Mouse (Mus musculus): Measurements from ENCODE around the gene Tmco3. TPM values are rescaled to one million over a fixed set of nuclear protein-coding genes. Genes with fewer than 3 reads are reported as not detected.

Tmco3 gene
- total RNA-seq (2023; ENCODE audit: inconsistent age) = 12.6 to 16.3 TPM (median 14.7 TPM) in 4 replicates

GRCm38 (mm10) chr8:13287692-13288623 is at the start of gene Tmco3, which contains the start of gene Dcun1d2:
Gene Tmco3 (plus strand): TSS chr8:13288190.
Gene Dcun1d2 (minus strand): TSS chr8:13288131.

GRCm38 (mm10) chr8:13254019-13254418 is 34.0 kb upstream of the Tmco3 start, which contains the start of gene Adprhl1:
Gene Adprhl1 (minus strand): TSS chr8:13254162.

GRCm38 (mm10) chr8:13338255-13338860 is 50.4 kb downstream of the Tmco3 start, which contains the start of gene Tfdp1:
Gene Tfdp1 (plus strand): TSS chr8:13338751.

Other genes starting within 250 kb of the Tmco3 start
- gene Proz, start 227.3 kb upstream of the Tmco3 start, total RNA-seq (2023; ENCODE audit: inconsistent age) = not detected in 4 replicates
- gene Pcid2, start 182.7 kb upstream of the Tmco3 start, total RNA-seq (2023; ENCODE audit: inconsistent age) = 31.2 to 39.0 TPM (median 38.1 TPM) in 4 replicates
- 40.1 to 50.0 TPM (median 46.4 TPM) in 4 replicates for gene Cul4a, start 182.6 kb upstream of the Tmco3 start, total RNA-seq (2023; ENCODE audit: inconsistent age)
- gene Lamp1, start 129.0 kb upstream of the Tmco3 start, total RNA-seq (2023; ENCODE audit: inconsistent age) = 138 to 148 TPM (median 140 TPM) in 4 replicates
- gene Grtp1, start 87.6 kb upstream of the Tmco3 start, total RNA-seq (2023; ENCODE audit: inconsistent age) = not detected in 4 replicates
- gene Adprhl1, start 34.0 kb upstream of the Tmco3 start, total RNA-seq (2023; ENCODE audit: inconsistent age) = not detected in 4 replicates
- 11.8 to 12.9 TPM (median 11.9 TPM) in 4 replicates for gene Dcun1d2, start 59 bp upstream of the Tmco3 start, total RNA-seq (2023; ENCODE audit: inconsistent age)
- gene Tfdp1, start 50.6 kb downstream of the Tmco3 start, total RNA-seq (2023; ENCODE audit: inconsistent age) = 19.7 to 30.6 TPM (median 27.2 TPM) in 4 replicates
- not detected in 4 replicates for gene Atp4b, start 108.6 kb downstream of the Tmco3 start, total RNA-seq (2023; ENCODE audit: inconsistent age)
- not detected in 4 replicates for gene Grk1, start 116.9 kb downstream of the Tmco3 start, total RNA-seq (2023; ENCODE audit: inconsistent age)
- not detected in 4 replicates for gene Tmem255b, start 147.0 kb downstream of the Tmco3 start, total RNA-seq (2023; ENCODE audit: inconsistent age)
- 0.39 to 0.60 TPM (median 0.51 TPM) in 4 replicates for gene Gas6, start 206.3 kb downstream of the Tmco3 start, total RNA-seq (2023; ENCODE audit: inconsistent age)